Mouse (Mus musculus): ENCODE measurements around the gene Sgsm3. TPM values are rescaled to one million over a fixed set of nuclear protein-coding genes. Genes with fewer than 3 reads are reported as not detected.

The Sgsm3 gene
- total RNA-seq, 1 experiment from 2014 or later, result 8.6 TPM

DNA sequence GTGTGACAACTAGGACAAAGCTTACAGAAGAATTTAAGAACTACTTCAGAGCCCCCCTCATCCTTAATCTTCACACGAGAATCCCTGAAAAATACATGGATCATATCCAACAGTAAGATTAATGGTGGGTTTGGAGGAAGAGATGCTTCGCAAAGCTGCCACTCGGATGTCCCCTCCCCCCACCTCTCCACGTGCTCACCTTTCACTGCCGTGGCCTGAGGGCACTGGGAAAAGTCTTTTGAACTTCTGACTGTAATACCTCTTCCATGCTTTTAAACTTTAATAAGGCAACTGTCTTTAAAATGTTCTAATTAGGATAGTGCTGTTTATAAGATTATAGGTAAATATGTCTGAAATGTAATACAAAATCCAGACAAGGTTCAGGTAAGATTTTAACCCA is 3.3 kb upstream of the Sgsm3 start:
- no peak for ATAC-seq (replicated peaks; ENCODE audit: insufficient number of reproducible peaks, low FRiP score, low TSS enrichment, poor library complexity, severe bottlenecking)

DNA sequence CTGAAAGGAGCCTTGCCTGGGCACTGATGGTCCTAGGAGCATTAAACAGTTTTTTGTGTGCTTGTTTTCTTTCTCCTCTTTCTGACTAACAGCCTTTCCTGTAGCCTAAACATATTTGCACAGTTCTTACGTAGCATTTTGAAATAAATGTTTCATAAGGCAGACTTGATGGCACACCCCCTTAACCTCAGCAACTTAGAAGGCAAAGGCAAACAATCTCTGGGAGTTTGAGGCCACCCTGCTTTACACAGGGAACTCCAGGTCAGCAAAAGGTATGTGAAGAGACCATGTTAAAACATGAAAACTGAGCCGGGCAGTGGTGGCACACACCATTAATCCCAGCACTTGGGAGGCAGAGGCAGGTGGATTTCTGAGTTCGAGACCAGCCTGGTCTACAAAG is 1.9 kb upstream of the Sgsm3 start:
- ATAC-seq (replicated peaks; ENCODE audit: insufficient number of reproducible peaks, low FRiP score, low TSS enrichment, poor library complexity, severe bottlenecking), result no peak

DNA sequence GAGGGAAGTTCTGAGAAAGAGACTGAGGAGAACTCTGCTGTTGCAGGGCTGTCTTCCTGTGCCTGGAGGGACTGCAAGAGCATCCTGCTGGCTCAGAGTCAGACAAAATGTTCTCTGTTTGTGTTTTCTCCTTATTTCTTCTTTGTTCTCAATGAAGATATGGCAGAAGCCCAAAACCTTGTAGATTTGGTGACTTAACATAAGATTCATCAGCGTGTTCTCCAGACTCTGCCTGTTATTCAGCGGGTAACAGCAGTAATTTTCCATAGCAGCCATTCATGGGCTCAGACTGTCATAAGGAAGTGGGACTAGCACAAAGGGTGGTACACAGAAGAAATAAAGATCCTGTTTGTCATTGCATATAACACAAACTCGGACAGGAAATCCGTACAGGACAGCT is 2.0 kb downstream of the Sgsm3 start:
- no peak for ATAC-seq (replicated peaks; ENCODE audit: insufficient number of reproducible peaks, low FRiP score, low TSS enrichment, poor library complexity, severe bottlenecking)

DNA sequence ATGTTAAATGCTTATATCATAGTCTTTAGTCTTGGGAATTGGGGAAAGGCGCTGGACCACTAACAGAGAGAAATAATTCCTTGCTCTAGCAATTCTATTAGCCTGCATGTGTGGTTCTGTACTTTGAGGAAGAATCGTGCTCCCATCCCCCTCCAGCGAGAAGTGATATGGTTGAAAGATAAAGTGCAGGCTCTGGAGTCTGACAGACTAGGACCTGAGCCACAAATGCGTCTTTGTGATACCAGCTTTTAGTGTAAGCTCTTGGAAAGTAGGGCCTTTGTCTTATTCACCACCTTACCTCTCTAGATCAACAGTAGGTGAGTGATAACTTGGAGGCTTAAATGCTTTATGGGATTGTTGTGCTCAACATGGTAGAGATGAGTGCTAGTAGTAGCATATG is 3.6 kb downstream of the Sgsm3 start:
- ATAC-seq (replicated peaks; ENCODE audit: insufficient number of reproducible peaks, low FRiP score, low TSS enrichment, poor library complexity, severe bottlenecking), result no peak

DNA sequence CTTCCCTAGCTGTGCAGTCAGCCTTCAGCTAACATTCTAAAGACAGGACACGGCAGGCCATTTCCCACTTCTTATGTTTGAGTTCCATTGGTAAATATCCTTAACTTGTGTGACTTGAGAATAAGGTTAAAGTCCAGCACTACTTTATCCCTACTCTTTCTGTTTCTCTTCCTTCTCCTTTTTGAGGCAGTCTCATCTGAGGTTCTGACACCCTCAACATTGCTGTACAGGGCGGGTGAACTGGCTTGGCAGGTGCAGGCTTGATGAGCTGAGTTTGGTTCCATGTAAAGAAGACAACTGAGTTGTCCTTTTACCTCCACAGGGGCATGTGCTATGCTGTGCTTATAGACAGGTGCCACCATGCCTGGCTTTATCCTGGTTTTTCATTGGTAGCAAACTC is 5.7 kb downstream of the Sgsm3 start:
- ATAC-seq (replicated peaks; ENCODE audit: insufficient number of reproducible peaks, low FRiP score, low TSS enrichment, poor library complexity, severe bottlenecking), result no peak

DNA sequence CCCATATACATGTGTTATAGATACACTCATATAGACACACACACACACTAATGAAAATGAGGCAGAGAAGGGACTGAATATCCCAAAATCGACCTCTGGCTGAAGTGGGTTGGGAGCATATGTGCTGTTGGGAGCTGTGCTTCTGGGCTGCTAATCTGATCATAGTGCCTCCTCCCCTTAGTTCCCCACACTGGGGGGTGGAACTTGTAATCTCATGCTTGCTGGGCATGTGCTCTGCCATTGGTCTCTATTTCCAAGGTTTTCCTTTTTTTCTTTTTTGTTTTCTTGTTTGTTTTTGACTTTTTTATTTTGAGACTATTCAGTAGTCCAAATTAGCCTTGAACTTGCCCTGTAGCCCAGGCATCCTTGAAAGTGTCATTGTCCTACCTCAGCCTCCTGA is 10.8 kb downstream of the Sgsm3 start:
- ATAC-seq (replicated peaks; ENCODE audit: insufficient number of reproducible peaks, low FRiP score, low TSS enrichment, poor library complexity, severe bottlenecking), result no peak

DNA sequence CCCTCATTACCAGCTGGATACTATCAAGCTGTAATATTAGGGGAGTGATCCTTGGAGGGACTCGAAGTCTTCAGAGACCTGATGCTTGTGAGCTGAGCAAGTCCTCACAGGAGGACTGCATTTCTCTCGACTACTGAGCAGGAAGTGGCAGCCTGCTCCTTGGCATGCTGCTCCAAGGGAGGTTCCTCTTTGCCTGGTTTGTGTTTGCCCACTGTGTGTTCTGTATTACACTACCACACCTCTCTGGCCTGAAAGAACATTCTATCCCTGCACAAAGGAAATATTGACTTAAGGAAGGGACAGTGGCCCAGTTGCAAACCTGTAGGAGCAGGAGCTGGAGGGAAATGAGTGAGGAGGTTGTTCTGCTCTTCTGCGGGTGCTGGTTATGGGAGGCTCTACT is 12.1 kb downstream of the Sgsm3 start:
- ATAC-seq (replicated peaks; ENCODE audit: insufficient number of reproducible peaks, low FRiP score, low TSS enrichment, poor library complexity, severe bottlenecking), result 0 out of 2 replicates have a peak, but pooled peaks have one; percentile 40

DNA sequence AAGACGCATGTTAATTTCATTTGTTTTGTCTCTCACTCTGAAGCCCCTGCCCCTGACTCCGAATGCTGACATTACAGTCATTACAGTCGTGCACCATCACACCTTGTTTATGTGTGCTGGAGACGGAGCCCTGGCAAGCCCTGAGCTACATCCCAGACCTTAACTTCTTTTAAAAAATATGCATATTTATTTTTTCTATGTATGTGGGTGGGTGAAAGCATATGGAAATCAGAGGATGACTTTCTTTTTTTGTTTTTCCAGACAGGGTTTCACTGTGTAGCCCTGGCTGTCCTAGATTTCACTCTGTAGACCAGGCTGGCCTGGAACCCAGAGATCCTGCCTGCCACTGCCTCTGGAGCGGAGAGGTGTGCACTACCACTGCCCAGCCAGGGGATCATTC is 17.4 kb downstream of the Sgsm3 start:
- no peak for ATAC-seq (replicated peaks; ENCODE audit: insufficient number of reproducible peaks, low FRiP score, low TSS enrichment, poor library complexity, severe bottlenecking)

DNA sequence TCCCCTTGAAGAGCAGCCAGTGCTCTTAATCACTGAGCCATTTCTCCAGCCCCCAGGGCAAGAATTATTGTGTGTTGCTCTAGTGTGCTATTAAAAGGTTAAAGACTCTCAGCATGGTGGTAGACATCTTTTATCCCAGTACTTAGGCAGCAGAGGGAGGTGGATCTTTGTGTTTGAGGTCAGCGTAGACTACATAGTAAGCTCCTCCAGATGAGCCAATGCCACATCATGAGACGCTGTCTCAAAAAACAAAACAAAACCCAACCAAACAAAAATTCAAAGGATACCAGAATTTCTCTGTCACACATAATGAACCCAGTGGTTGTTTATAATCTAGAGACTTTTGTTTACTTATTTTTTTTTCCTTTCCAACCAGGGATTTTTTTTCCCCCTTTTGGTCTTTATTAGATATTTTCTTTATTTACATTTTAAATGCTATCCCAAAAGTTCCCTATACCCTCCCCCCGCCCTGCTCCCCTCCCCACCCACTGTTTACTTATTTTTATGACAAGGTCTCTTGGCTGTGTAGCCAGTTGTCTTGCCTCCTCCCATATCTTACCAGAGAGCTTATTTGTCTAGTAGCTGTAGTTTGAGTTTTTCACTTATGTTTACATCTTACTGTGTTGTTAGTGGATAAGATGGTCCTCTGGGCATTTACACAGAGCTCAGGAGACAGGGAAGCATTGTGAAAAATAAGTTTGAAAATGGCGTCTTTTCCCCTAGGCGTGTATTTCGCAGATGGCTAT is 18.7 kb downstream of the Sgsm3 start:
- ATAC-seq (replicated peaks; ENCODE audit: insufficient number of reproducible peaks, low FRiP score, low TSS enrichment, poor library complexity, severe bottlenecking), result no peak

DNA sequence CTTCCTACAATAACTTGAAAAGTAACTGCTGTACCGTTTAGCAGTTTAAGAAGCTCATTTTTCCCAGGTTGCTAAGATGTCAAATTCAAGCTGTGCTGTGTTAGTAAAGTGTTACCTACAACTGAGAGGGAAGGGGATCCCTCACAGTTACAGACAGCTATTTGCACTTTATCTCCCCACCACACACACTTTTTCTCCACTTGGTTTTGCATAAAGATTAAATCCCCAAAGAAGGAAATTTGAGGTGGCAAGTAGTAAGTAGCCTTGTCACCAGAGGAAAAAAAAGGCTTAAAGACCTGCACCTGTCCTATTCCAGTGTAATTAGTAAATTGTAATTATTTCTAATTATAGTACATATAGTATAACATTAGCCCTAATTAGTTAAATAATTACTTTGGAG is 19.5 kb downstream of the Sgsm3 start:
- ATAC-seq (replicated peaks; ENCODE audit: insufficient number of reproducible peaks, low FRiP score, low TSS enrichment, poor library complexity, severe bottlenecking), result no peak

DNA sequence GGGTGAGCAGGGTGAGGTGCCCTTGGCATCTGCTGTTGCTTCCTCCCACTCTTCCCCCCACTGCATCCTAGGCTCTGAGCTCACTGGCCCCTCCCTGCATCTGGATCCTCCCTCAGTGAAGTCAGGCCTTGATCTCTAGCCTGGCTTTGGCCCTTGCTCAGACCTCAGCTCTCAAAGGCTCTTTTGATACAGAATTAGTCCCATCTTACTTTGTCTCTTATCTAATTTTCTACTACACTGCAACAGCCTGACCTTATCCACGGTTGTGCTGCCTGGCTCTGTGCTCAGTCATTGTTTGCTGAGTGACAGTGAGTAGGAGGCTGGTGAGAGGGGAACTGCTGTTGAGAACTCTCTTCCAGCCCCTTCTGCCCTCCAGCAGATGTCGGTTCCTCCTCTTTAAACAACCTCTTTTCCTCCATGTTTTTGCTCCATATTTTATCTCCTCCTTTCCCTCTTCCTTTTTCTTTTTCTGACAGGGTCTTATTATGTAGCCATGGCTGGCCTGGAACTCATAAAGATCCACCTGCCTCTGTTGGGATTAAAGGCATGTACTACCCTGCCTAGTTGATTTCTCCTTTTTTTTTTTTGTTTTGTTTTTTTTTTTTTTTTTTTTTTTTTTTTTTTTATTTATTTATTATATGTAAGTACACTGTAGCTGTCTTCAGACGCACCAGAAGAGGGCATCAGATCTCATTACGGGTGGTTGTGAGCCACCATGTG is 23.0 kb downstream of the Sgsm3 start:
- no peak for ATAC-seq (replicated peaks; ENCODE audit: insufficient number of reproducible peaks, low FRiP score, low TSS enrichment, poor library complexity, severe bottlenecking)

DNA sequence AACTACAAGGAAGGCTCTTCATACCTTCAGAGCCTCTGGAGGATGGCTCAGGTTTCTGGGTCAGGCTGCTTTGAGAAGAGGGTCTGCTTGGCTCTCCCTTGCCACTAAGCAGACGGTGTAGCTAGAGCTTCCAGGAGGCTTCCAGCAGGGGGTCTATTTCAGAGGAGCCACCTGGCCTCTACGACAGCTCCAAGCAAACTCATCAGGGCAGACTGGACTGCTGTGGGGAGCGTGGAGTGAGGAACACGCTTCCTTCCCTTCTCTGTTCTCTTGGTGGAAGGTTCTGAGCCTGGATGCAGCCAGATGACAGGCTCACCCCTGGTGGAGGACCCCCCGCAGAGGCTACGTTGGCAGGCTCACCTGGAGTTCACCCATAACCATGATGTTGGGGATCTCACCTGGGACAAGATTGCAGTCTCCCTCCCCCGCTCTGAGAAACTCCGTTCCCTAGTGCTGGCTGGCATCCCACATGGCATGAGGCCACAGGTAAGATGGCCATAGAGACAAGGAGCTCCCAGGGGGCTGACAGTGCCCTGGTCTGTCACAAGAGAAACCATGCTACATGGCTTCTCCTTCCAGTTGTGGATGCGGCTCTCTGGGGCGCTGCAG is 28.7 kb downstream of the Sgsm3 start:
- no peak for ATAC-seq (replicated peaks; ENCODE audit: insufficient number of reproducible peaks, low FRiP score, low TSS enrichment, poor library complexity, severe bottlenecking)

DNA sequence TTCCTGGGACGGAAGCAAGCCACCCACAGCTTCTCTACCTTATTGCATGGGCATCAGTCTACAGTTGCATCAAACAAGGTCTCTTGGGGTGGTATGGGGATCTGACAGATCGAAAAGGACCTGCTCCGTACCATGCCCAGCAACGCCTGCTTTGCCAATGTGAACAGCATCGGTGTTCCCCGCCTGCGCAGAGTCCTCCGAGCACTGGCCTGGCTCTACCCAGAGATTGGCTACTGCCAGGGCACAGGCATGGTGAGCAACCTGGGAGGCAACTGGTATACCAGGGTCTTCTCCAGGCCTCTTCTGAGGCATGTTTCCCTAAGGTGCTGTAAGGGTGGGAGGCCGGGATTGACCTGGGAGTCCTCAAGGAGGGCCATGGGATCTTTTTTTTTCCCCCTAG is 29.8 kb downstream of the Sgsm3 start:
- ATAC-seq (replicated peaks; ENCODE audit: insufficient number of reproducible peaks, low FRiP score, low TSS enrichment, poor library complexity, severe bottlenecking), result no peak

DNA sequence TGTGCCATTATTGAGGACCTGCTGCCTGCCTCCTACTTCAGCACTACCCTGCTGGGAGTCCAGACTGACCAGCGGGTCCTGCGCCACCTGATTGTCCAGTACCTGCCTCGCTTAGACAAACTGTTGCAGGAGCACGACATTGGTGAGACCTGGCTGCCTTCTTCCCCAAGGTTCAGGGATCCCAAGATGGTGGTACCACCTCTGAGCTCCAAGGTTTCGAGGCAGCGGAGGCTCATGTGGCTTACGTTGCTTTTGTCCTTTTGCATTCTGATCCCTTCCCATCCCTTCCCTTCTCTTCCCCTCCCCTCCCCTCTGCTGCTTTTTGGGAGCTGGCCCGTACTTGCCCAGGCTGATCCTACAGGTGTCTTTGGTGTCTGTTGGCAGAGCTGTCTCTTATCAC is 30.3 kb downstream of the Sgsm3 start:
- ATAC-seq (replicated peaks; ENCODE audit: insufficient number of reproducible peaks, low FRiP score, low TSS enrichment, poor library complexity, severe bottlenecking), result no peak

DNA sequence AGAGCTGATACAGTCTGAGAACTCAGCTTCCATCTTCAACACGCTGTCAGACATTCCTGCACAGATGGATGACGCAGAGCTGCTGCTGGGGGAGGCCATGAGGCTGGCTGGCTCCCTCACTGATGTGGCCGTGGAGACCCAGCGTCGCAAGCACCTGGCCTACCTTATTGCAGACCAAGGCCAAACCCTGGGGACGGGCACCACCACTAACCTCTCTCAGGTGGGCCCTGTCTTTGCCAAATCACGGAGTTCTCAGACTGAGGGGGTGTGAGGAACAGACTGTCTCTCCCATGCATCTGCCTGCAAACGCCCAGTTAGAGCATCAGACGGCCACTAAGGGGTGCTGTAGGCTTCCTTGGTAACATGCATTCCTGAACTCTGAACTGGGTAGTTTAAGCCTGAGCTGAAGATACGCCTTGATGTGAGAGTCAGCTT is 31.1 kb downstream of the Sgsm3 start:
- peak; percentile 24; the same call in 1 of the 2 replicates for ATAC-seq (replicated peaks; ENCODE audit: insufficient number of reproducible peaks, low FRiP score, low TSS enrichment, poor library complexity, severe bottlenecking)

DNA sequence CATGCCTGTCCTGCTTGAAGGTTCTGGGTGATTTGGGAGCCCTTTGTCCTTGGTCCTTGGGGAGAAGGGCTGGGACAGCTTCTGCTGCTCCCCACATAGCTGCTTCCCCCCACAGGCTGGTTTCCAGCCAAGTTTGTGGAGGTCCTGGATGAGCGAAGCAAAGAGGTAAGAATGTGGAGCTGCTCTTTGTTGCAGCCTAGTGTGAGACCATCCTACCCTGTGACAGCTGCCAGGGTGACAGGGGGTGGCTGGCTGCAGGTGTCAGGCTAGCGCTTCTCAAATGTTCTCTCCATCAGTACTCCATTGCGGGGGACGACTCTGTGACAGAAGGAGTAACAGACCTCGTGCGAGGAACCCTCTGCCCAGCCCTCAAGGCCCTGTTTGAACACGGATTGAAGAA is 32.5 kb downstream of the Sgsm3 start:
- no peak for ATAC-seq (replicated peaks; ENCODE audit: insufficient number of reproducible peaks, low FRiP score, low TSS enrichment, poor library complexity, severe bottlenecking)

DNA sequence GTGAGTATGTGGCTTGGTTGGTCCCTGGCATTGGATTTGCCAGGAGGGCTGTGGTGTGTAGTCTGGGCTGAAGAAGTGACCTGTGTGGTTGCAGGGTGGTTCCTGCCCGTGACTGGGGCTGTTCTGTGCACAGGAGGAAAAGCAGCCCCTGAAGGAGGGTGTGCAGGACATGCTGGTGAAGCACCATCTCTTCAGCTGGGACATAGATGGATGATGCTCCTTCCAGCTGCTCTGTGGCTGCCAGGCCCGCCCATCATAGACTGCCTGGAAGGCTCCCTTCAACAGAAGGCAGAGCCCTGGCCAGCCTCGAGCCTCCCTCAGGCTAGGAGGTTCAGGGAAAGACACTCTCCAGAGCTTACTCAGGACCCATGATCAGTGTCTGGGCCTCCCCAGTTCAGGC is 34.0 kb downstream of the Sgsm3 start:
- no peak for ATAC-seq (replicated peaks; ENCODE audit: insufficient number of reproducible peaks, low FRiP score, low TSS enrichment, poor library complexity, severe bottlenecking)

DNA sequence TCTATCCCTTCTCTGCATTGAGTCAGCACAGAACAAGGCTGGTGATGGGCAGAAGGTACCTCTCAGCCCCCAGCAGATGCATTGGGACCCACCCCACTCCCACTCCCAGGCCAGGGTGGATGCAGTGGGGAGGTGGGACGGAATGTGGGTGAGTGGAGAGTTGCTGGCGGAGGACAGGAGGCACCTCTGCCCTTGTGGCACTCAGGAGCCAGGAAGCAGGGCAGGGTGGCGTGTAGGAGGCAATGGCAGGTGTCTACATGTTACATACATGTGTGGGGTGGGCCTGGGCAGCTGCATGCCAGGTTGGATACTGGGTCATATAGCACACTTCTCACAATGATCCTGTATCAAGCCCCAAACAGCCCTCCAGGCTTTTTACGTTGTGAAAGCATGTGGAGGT is 34.8 kb downstream of the Sgsm3 start:
- no peak for ATAC-seq (replicated peaks; ENCODE audit: insufficient number of reproducible peaks, low FRiP score, low TSS enrichment, poor library complexity, severe bottlenecking)

DNA sequence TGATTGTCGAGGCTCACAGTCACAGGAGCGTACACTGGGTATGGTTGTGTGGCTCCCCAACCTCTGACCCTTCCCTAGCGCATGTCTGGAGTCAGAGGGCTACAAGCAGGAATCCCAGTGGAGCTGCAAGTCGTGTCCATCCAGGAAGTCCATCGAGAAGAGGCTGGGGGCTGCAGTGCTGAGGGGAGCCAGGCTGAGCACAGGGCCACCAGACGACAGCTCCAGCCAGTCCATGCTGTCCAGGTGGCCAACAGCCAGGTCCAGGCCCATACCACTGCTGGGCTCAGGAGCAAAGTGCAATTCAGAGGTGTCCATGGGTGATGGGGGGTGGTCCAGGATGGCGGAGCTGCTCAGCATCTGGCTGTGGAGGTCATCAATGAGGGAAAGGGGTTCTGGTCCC is 35.6 kb downstream of the Sgsm3 start:
- no peak for ATAC-seq (replicated peaks; ENCODE audit: insufficient number of reproducible peaks, low FRiP score, low TSS enrichment, poor library complexity, severe bottlenecking)

Data from monocyte, adult 5-6 weeks (primary cell).